Mouse (Mus musculus): ENCODE measurements around the gene Zic1.

- TF ChIP-seq POLR2A (IDR thresholded peaks at IDR 0.05; ENCODE audit: low read depth, low read length) (no peak), CTCF (IDR thresholded peaks at IDR 0.05; ENCODE audit: extremely low read depth, insufficient read length, insufficient replicate concordance, low read depth, low read length) (no peak)
Measured at GRCm38 (mm10) chr9:91406258-91406763, 40.7 kb upstream of the Zic1 start.
